Mouse (Mus musculus) kidney, embryonic 16.5 days (tissue): ENCODE results near the gene Lrcol1. TPM values are rescaled to one million over a fixed set of nuclear protein-coding genes. Genes with fewer than 3 reads are reported as not detected.

Experiments
- ATAC-seq: fragments of 200-750 bp; cut with Nextera tagmentation; 2 replicates; pipeline ENCODE4 v1.8.0; 2017; ENCODE audit warnings: moderate TSS enrichment; ENCODE audit not compliant: low FRiP score, low TSS enrichment
- H3K27ac ChIP-seq: fragments of 300-500 bp; sonication (generic); 2 replicates; pipeline ENCODE4 v1.5.1; 2014; ENCODE audit warnings: low read length
- H3K27me3 ChIP-seq: fragments of 300-500 bp; sonication (generic); 2 replicates; pipeline ENCODE4 v1.6.1; 2014; ENCODE audit warnings: low read length, control low read depth, mixed read lengths; ENCODE audit not compliant: insufficient read depth
- H3K36me3 ChIP-seq: fragments of 300-500 bp; sonication (generic); 2 replicates; pipeline ENCODE4 v1.6.1; 2014; ENCODE audit warnings: low read length, control low read depth, mixed read lengths; ENCODE audit not compliant: insufficient read depth
- H3K4me1 ChIP-seq: fragments of 300-500 bp; sonication (generic); 2 replicates; pipeline ENCODE4 v1.6.1; 2014; ENCODE audit warnings: low read length, control low read depth, mixed read lengths; ENCODE audit not compliant: insufficient read depth
- H3K4me2 ChIP-seq: fragments of 300-500 bp; sonication (generic); replicated peaks from 2 replicates; pipeline ENCODE4 v1.6.1; 2014; ENCODE audit warnings: low read depth, low read length
- H3K4me3 ChIP-seq: fragments of 300-500 bp; sonication (generic); 2 replicates; pipeline ENCODE4 v1.5.1; 2014; ENCODE audit warnings: mild to moderate bottlenecking, low read length
- H3K9ac ChIP-seq: fragments of 300-500 bp; sonication (generic); replicated peaks from 2 replicates; pipeline ENCODE4 v1.6.1; 2014; ENCODE audit warnings: low read length
- H3K9me3 ChIP-seq: fragments of 300-500 bp; sonication (generic); 2 replicates; pipeline ENCODE4 v1.6.1; 2016; ENCODE audit warnings: low read length, control low read depth
- WGBS: fragments of 180-500 bp; shearing (Covaris S2); extraction: QIAGEN DNeasy Blood & Tissue Kit; methylation state at CpG from one replicate; pipeline ENCODE4 v1.1.7; 2014; 5-methylcytosine and 5-hydroxymethylcytosine counted together
- polyA plus RNA-seq: library from polyadenylated mRNA; unstranded; fragments of >200 nt; fragmentation: Nextera tagmentation; extraction: Ambion mirVana; gene quantifications from 2 replicates; pipeline ENCODE4 v1.2.1, GENCODE M21; 2015

The Lrcol1 gene
- polyA plus RNA-seq, 1 experiment from 2014 or later, result not detected

DNA sequence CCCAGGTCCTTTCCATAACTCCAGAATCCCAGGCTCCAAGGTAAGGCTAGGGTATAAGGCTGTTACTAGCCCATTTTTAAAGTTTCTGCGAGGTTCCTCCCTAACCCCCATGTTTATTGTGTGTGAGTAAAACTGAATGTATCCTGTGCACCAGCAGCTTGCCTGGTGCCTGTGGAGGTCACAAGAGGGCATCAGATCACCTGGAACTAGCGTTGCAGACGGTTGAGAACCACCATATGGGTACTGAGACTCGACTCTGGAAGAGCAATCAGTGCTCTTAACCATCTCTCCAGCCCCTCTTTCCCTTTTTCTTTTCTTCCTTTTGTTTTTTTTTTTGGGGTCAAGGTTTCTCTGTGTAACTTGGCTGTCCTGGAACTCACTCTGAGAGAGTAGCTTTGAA is 35.3 kb downstream of the Lrcol1 start:
- Histone ChIP-seq H3K27ac (no peak overlapping the region), H3K4me3 (no peak overlapping the region), H3K4me2 (no peak overlapping the region), H3K9ac (no peak overlapping the region), H3K36me3 (peaks cover 27% of the 10 kb centered on the region), H3K27me3 (no peaks in the 10 kb centered on the region), H3K9me3 (no peaks in the 10 kb centered on the region), H3K4me1 (no peaks in the 10 kb centered on the region; the same call in 1 of the 2 replicates)
- 81% methylated on average over 4 of the region's 4 CpGs for WGBS
- ATAC-seq, result no peak

DNA sequence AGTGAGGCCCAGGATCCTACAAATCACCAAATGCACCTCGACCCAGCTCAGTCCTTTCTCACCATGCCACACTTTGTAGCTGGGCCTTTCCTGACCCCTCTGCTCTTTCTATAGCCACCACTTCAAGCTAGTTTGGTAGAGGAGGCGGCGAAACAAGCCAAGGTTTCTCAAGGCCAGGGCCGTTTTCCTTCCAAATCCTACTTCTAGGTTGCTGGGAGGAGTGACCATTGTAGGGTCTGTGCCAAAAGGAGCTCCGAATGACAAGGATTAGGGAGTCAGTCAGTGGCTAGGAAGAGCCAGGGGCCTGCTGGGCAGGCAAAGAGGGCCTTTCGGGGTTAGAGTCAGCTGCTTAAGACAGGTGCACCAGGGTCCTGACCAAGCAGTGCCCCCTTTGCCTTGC is 40.0 kb downstream of the Lrcol1 start:
- Histone ChIP-seq H3K4me2 (no peak overlapping the region), H3K36me3 (no peaks in the 10 kb centered on the region), H3K9ac (no peak overlapping the region), H3K9me3 (no peaks in the 10 kb centered on the region), H3K4me3 (no peak overlapping the region), H3K4me1 (peaks cover 14% of the 10 kb centered on the region), H3K27ac (no peak overlapping the region), H3K27me3 (0 out of 2 replicates have a peak, but pooled peaks cover 3% of the 10 kb centered on the region)
- no peak for ATAC-seq
- 86% methylated on average over 6 of the region's 6 CpGs for WGBS

DNA sequence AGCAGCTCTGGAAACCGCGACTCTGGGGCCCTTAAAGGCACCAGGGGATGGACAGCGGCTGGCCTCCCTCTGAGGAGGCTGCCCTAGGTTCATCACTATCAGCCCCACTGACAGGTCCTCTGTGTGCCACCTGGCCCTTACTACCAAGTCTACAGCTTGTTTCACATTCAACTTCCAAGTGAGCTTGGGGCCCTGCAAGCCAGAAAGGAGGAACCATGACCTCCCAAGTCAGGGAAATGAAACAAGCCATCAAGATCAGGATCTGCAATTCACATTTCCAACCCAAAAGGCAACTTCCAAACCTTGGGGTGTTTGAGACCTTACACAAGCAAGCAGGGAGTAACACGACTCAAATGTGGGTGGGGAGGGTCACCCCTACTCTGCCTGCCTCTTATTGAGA is 40.7 kb downstream of the Lrcol1 start:
- peak overlapping the region; percentile 77; the same call in 1 of the 2 replicates for H3K4me2 ChIP-seq
- H3K9ac ChIP-seq, result no peak overlapping the region
- no peaks in the 10 kb centered on the region for H3K36me3 ChIP-seq
- H3K4me3 ChIP-seq, result no peak overlapping the region
- no peak overlapping the region for H3K27ac ChIP-seq
- ATAC-seq, result no peak
- H3K4me1 ChIP-seq, result peaks cover 14% of the 10 kb centered on the region
- 60% methylated on average over 4 of the region's 4 CpGs for WGBS
- no peaks in the 10 kb centered on the region for H3K9me3 ChIP-seq
- H3K27me3 ChIP-seq, result 0 out of 2 replicates have a peak, but pooled peaks cover 3% of the 10 kb centered on the region

DNA sequence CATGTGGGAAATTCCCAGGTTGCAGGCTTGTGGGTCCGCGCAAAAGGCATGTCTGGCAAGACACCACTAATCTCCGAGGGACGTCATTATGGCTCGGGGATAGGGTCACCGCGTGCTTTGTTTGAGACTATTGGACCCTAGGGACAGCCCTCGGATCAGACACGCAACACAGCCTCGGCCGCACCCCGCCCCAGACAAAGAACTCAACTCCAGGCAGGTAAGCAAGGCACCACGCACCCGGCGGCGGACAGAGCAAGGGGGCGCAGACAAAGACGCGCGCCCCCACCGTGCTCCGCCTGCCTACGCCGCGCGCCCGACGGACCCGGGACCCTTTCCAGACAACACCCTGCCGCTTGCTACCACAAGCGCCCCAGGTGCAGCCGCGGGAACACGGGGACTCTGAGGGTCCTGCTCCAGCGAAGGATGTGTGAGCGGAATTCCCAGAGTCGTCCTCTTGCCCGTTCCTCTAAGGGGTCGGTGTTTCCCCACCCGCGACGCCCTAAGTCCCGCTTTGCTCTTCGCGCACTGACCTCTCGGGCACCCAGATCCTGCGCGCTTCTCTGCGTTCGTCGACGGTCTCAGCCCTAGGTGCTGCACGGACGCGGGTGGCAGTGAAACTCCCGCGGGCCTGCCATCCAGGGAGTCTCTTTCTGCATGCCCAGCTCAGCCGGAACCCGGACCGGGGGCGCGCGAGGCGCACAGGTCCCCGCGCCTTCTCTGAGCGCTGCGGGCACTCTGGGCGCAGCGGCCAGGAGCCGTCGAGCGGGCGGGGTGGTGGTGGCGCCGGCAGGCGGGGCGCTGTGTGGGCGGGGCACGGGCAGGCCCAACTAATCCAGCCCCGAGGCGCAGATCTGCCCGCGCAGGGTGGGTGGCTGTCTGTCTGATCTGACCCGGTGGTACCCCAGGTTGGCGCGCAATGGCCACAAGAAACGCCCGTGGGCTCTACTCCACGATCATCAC is 42.1 kb downstream of the Lrcol1 start:
- peak overlapping the region; percentile 72 for H3K4me3 ChIP-seq
- H3K9ac ChIP-seq, result peak overlapping the region; percentile 72
- no peaks in the 10 kb centered on the region for H3K9me3 ChIP-seq
- ATAC-seq, result peak; percentile 90
- WGBS, result under 1% methylated on average over 86 of the region's 90 CpGs
- H3K27ac ChIP-seq, result no peak overlapping the region; the same call in 1 of the 2 replicates
- 0 out of 2 replicates have a peak, but pooled peaks cover 3% of the 10 kb centered on the region for H3K27me3 ChIP-seq
- peaks cover 14% of the 10 kb centered on the region for H3K4me1 ChIP-seq
- H3K4me2 ChIP-seq, result peak overlapping the region; percentile 77
- no peaks in the 10 kb centered on the region for H3K36me3 ChIP-seq

DNA sequence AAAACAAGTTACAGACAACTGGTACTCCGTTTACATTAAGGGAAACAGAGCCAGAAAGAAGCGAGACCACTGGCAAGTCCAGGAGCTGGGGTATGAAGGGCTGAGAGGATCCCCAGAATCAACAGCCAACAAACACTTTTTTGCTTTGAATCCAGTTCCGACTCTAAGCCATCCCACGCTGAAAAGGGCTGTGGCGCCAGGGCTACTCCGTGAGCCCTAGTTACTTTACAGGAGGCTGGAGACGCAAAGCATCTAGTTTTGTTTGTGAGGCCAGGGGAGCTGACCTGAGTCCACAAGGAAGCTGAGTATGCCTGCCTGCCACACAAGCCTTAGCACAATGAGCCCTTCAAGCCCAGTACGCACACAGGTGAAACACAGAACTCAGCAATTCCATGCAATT is 42.8 kb downstream of the Lrcol1 start:
- Histone ChIP-seq H3K9ac (peak overlapping the region; percentile 72), H3K36me3 (no peaks in the 10 kb centered on the region), H3K4me2 (peak overlapping the region; percentile 77), H3K27ac (no peak overlapping the region), H3K4me3 (peak overlapping the region; percentile 72), H3K27me3 (0 out of 2 replicates have a peak, but pooled peaks cover 3% of the 10 kb centered on the region), H3K9me3 (no peaks in the 10 kb centered on the region), H3K4me1 (peaks cover 14% of the 10 kb centered on the region)
- no peak for ATAC-seq
- WGBS, result 9% methylated on average over 8 of the region's 8 CpGs

DNA sequence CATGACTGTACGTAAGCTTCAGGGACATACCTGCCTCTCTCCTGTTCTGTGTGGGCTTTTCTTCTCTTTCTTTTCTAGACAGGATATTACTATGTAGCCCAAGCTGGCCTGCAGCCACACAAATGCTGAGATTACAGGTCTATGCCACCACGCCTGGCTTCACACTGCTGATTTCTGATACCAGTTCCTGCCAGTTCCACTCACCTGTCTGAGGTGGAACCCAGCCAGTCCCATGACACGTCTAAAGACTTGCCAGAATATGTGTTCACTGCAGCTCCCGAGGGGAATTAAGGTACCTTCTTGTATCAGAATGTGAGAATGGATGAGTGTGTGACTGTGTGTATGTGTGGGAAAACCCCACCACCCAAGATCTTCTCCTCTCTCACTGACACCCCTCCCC is 46.1 kb downstream of the Lrcol1 start:
- peaks cover 14% of the 10 kb centered on the region for H3K4me1 ChIP-seq
- ATAC-seq, result no peak
- H3K9ac ChIP-seq, result no peak overlapping the region
- H3K9me3 ChIP-seq, result no peaks in the 10 kb centered on the region
- H3K36me3 ChIP-seq, result no peaks in the 10 kb centered on the region
- no peak overlapping the region for H3K4me2 ChIP-seq
- 71% methylated on average over 4 of the region's 4 CpGs for WGBS
- H3K27ac ChIP-seq, result peak overlapping the region; percentile 35; the same call in 1 of the 2 replicates
- 0 out of 2 replicates have a peak, but pooled peaks cover 3% of the 10 kb centered on the region for H3K27me3 ChIP-seq
- H3K4me3 ChIP-seq, result no peak overlapping the region

DNA sequence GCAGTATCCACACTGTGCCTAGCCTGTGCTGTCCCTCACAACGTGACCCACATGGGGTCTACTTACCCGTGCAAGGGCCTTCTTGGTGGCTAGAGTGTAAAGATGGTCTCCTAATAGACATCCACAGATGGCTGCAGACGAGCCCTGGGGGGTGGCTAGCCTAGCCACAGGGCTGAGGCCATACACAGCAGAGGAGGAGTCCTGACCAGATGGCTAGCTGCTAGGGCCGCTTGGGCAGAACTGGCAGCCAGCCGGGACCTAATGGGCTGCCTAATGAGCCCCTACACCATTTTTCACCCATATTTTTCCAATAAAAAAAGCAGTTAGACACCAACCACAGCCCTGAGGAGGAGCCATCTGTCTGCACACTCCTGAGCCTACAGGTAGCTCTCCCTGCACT is 48.2 kb downstream of the Lrcol1 start:
- Histone ChIP-seq H3K27me3 (no peaks in the 10 kb centered on the region), H3K4me2 (no peak overlapping the region), H3K4me3 (no peak overlapping the region), H3K9me3 (no peaks in the 10 kb centered on the region), H3K36me3 (no peaks in the 10 kb centered on the region), H3K27ac (no peak overlapping the region), H3K4me1 (no peaks in the 10 kb centered on the region; the same call in 1 of the 2 replicates), H3K9ac (no peak overlapping the region)
- WGBS, result 57% methylated on average over 5 of the region's 5 CpGs
- ATAC-seq, result no peak

DNA sequence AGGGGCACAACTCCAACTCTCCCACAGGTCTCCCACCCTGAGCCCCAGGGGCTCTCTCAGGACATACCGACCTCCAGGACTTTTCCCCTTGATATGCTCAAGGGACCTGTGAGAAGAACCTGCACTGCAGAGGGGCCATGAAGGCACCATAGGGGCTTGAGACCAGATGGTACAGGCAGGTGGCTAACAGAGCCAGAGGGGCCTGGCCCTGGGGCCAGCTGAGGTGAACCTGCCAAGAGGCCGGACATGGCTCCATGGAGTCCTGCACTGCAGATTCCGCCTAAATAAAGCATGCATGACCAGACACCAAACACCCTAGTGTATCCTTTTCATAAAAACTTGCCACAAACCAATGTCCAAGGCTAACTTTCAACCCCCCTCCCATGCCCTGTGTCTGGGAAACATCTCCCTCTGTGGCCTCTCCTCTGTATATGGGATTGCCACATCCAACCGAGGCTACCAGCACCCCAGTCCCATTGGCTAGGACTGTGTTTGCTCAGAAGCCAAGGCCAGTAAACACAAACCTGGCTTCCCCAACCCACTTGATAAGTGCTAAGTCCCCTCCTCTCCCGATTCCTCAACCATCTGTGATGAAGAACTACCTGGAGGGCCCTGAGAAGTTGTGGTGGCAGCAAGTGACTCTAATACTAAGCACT is 50.6 kb downstream of the Lrcol1 start:
- no peaks in the 10 kb centered on the region for H3K9me3 ChIP-seq

DNA sequence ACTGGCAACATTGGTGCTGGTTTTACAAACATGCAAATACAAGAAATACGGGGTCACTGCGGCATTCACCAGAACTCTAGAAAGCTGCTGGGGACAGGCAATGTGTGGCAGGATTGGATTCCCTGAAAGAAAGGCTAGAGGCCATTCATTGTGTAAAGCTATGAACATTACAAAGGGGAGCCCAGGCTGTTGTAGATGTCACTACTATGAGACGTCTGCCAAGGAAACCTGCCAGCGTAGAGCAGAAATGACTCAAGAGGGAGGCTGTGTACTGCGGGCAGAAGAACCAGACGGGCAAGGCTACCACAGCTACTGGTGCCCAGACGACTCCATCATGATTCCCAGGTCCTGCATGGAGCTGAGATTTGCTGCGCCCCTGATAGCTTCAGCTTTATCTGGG is 56.6 kb downstream of the Lrcol1 start:
- WGBS, result 88% methylated on average over 8 of the region's 8 CpGs
- Histone ChIP-seq H3K27ac (no peak overlapping the region), H3K4me2 (no peak overlapping the region), H3K27me3 (no peaks in the 10 kb centered on the region), H3K4me3 (no peak overlapping the region), H3K9me3 (no peaks in the 10 kb centered on the region), H3K4me1 (no peaks in the 10 kb centered on the region), H3K36me3 (no peaks in the 10 kb centered on the region), H3K9ac (no peak overlapping the region)
- ATAC-seq, result no peak

More for the DNA sequence above, 50.6 kb downstream of the Lrcol1 start:
- Histone ChIP-seq H3K4me2 (no peak overlapping the region), H3K4me3 (no peak overlapping the region), H3K27ac (no peak overlapping the region), H3K9ac (no peak overlapping the region), H3K36me3 (no peaks in the 10 kb centered on the region), H3K27me3 (no peaks in the 10 kb centered on the region), H3K4me1 (no peaks in the 10 kb centered on the region)
- no peak for ATAC-seq
- 77% methylated on average over 5 of the region's 5 CpGs for WGBS
